Mouse (Mus musculus): ENCODE results near the gene Atp4a. TPM values are rescaled to one million over a fixed set of nuclear protein-coding genes. Genes with fewer than 3 reads are reported as not detected.

The Atp4a gene
- total and polyA plus RNA-seq, 2 experiments from 2014 or later = 4.2 to 5.3 TPM

GRCm38 (mm10) chr7:30717006-30717715 is 5.2 kb downstream of the Atp4a start:
- ATAC-seq (peak; percentile 96), DNase-seq (ENCODE audit: low spot score) (peak; percentile 86)
- no peak for TF ChIP-seq CTCF (IDR thresholded peaks at IDR 0.05; ENCODE audit: low read depth)
- WGBS = 2% methylated on average over 43 of the region's 43 CpGs
- no peaks in the 10 kb centered on the region for H3K36me3 ChIP-seq (ENCODE audit: insufficient read depth, low read length)
- H3K9ac ChIP-seq (replicated peaks; ENCODE audit: low read length) = 0 out of 2 replicates have a peak overlapping the region, but pooled peaks have one; percentile 24
- peak overlapping the region; percentile 63 for H3K4me2 ChIP-seq (ENCODE audit: low read depth, low read length)
- H3K27ac ChIP-seq = no peak overlapping the region
- H3K4me1 ChIP-seq (ENCODE audit: insufficient read depth, low read length) = peaks cover 12% of the 10 kb centered on the region; the same call in 1 of the 2 replicates
- peak overlapping the region; percentile 34 for H3K4me3 ChIP-seq (ENCODE audit: low read length)
- no peaks in the 10 kb centered on the region for H3K27me3 ChIP-seq (ENCODE audit: insufficient read depth, low read length)
- H3K9me3 ChIP-seq (ENCODE audit: low read length) = no peaks in the 10 kb centered on the region

DNA sequence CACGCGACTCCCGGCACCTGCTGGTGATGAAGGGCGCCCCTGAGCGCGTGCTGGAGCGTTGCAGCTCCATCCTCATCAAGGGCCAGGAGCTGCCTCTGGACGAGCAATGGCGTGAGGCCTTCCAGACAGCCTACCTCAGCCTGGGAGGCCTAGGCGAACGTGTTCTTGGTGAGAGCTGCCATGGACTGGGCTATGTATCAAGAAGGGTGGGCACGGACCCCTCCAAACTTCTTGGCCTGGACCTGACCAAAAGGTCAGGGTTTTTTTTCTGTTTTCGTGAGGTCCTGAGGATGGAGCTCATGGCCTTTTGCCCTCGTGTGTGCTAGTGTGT is 5.7 kb downstream of the Atp4a start:
- 7% methylated on average over 14 of the region's 14 CpGs for WGBS
- DNase-seq (ENCODE audit: low spot score) (no peak), ATAC-seq (no peak)
- Histone ChIP-seq H3K27me3 (ENCODE audit: insufficient read depth, low read length) (no peaks in the 10 kb centered on the region), H3K27ac (no peak overlapping the region), H3K36me3 (ENCODE audit: insufficient read depth, low read length) (no peaks in the 10 kb centered on the region), H3K9me3 (ENCODE audit: low read length) (no peaks in the 10 kb centered on the region), H3K4me3 (ENCODE audit: low read length) (peak overlapping the region; percentile 34), H3K9ac (replicated peaks; ENCODE audit: low read length) (0 out of 2 replicates have a peak overlapping the region, but pooled peaks have one; percentile 24), H3K4me2 (ENCODE audit: low read depth, low read length) (peak overlapping the region; percentile 63), H3K4me1 (ENCODE audit: insufficient read depth, low read length) (peaks cover 12% of the 10 kb centered on the region; the same call in 1 of the 2 replicates)
- peak; percentile 32; the same call in 1 of the 2 replicates for TF ChIP-seq CTCF (IDR thresholded peaks at IDR 0.05; ENCODE audit: low read depth)

- Histone ChIP-seq H3K9ac (replicated peaks; ENCODE audit: low read length) (no peak overlapping the region), H3K4me2 (ENCODE audit: low read depth, low read length) (no peak overlapping the region), H3K4me3 (ENCODE audit: low read length) (no peak overlapping the region), H3K27ac (no peak overlapping the region), H3K9me3 (ENCODE audit: low read length) (no peaks in the 10 kb centered on the region), H3K4me1 (ENCODE audit: insufficient read depth, low read length) (peaks cover 12% of the 10 kb centered on the region; the same call in 1 of the 2 replicates), H3K27me3 (ENCODE audit: insufficient read depth, low read length) (no peaks in the 10 kb centered on the region), H3K36me3 (ENCODE audit: insufficient read depth, low read length) (no peaks in the 10 kb centered on the region)
- no peak for DNase-seq (ENCODE audit: low spot score)
- no peak for ATAC-seq
- TF ChIP-seq CTCF (IDR thresholded peaks at IDR 0.05; ENCODE audit: low read depth) = no peak
- 92% methylated on average over 5 of the region's 5 CpGs for WGBS
These were observed 7.7 kb downstream of the Atp4a start for GRCm38 (mm10) chr7:30719669-30720068.

DNA sequence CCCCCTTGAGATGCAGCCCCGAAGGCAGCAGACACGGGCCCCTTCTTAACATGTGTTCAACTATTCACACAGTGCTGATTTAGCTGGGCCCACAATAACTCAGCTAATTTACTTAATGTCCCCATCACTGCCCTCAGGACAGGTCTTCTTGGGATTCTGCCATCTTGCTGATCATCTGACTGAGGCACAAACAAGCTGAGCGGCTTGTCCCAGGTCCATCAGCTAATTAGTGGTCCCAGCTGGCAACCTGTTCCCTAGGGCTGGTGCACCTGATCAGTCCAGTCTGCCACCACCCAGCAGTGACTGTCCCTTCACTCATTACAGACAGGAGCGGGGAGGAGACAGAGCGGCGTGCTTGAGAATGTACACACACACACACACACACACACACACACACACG is 9.3 kb downstream of the Atp4a start:
- H3K4me2 ChIP-seq (ENCODE audit: low read depth, low read length) = no peak overlapping the region
- DNase-seq (ENCODE audit: low spot score) (peak; percentile 56), ATAC-seq (no peak)
- H3K36me3 ChIP-seq (ENCODE audit: insufficient read depth, low read length) = no peaks in the 10 kb centered on the region
- peaks cover 12% of the 10 kb centered on the region; the same call in 1 of the 2 replicates for H3K4me1 ChIP-seq (ENCODE audit: insufficient read depth, low read length)
- no peak overlapping the region for H3K27ac ChIP-seq
- H3K27me3 ChIP-seq (ENCODE audit: insufficient read depth, low read length) = no peaks in the 10 kb centered on the region
- H3K9ac ChIP-seq (replicated peaks; ENCODE audit: low read length) = no peak overlapping the region
- no peak overlapping the region for H3K4me3 ChIP-seq (ENCODE audit: low read length)
- TF ChIP-seq CTCF (IDR thresholded peaks at IDR 0.05; ENCODE audit: low read depth) = no peak
- H3K9me3 ChIP-seq (ENCODE audit: low read length) = no peaks in the 10 kb centered on the region
- WGBS = 58% methylated on average over 7 of the region's 7 CpGs

DNA sequence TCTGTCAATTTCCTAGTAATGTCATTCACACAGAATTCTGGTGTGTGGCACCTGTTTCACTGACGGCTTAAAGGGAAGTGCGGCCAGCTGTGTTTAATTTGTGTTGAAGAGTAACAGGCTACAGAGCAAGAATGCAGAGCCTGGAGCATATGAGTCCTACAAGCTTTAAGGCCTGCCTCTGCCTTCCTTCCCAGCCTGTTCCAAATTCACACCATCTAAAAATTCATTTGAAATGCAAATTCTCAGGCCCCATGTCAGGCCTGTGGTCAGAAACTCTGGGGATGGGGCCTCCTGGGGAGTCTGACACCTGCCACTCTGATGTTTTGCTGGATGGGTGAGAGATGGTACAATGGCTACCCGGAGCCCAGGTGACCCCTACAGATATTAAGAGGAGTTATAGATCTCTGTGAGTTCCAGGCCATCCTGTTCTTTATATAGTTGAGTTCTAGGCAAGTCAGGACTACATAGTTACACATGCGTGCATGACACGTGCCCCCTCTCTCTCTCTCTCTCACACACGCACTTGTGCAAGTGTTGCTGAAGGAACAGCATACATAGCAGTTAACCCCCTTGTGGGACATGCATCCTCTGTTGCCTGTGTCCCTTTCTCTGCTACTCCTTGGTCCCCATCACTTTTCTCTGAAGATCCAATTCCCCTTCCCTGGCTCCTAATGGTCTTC is 11.4 kb downstream of the Atp4a start:
- WGBS = 67% methylated on average over 6 of the region's 6 CpGs
- Histone ChIP-seq H3K27ac (no peak overlapping the region), H3K27me3 (ENCODE audit: insufficient read depth, low read length) (no peaks in the 10 kb centered on the region), H3K9me3 (ENCODE audit: low read length) (no peaks in the 10 kb centered on the region), H3K4me2 (ENCODE audit: low read depth, low read length) (no peak overlapping the region), H3K36me3 (ENCODE audit: insufficient read depth, low read length) (peaks cover 9% of the 10 kb centered on the region), H3K4me1 (ENCODE audit: insufficient read depth, low read length) (peaks cover 4% of the 10 kb centered on the region; the same call in 1 of the 2 replicates), H3K9ac (replicated peaks; ENCODE audit: low read length) (no peak overlapping the region), H3K4me3 (ENCODE audit: low read length) (no peak overlapping the region)
- no peak for ATAC-seq
- no peak for DNase-seq (ENCODE audit: low spot score)
- no peak for TF ChIP-seq CTCF (IDR thresholded peaks at IDR 0.05; ENCODE audit: low read depth)

DNA sequence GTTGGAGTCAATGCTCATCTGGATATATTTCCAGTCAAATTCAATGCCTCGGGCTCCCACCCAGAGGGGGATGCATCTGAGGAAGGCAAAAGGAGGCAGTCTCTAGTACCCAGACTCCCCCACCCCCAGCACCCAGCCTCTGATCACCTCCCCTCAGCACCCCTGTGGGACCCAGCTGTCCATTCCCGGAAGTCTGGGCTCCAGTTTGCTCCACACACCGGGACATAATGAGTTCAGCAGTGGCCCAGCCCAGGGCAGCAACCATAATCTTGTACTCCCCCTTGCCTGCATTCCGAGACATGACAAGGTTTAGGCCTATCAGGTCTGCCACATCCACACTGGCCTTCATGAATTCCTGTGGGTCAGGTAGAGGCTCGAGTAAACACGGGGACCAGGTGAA is 16.2 kb downstream of the Atp4a start:
- peaks cover 18% of the 10 kb centered on the region for H3K36me3 ChIP-seq (ENCODE audit: insufficient read depth, low read length)
- H3K9me3 ChIP-seq (ENCODE audit: low read length) = no peaks in the 10 kb centered on the region
- no peaks in the 10 kb centered on the region for H3K27me3 ChIP-seq (ENCODE audit: insufficient read depth, low read length)
- TF ChIP-seq CTCF (IDR thresholded peaks at IDR 0.05; ENCODE audit: low read depth) = no peak
- ATAC-seq (no peak), DNase-seq (ENCODE audit: low spot score) (no peak)
- H3K9ac ChIP-seq (replicated peaks; ENCODE audit: low read length) = peak overlapping the region; percentile 82; the same call in 1 of the 2 replicates
- 88% methylated on average over 6 of the region's 6 CpGs for WGBS
- peak overlapping the region; percentile 83 for H3K4me2 ChIP-seq (ENCODE audit: low read depth, low read length)
- H3K4me1 ChIP-seq (ENCODE audit: insufficient read depth, low read length) = peaks cover 7% of the 10 kb centered on the region; the same call in 1 of the 2 replicates
- peak overlapping the region; percentile 72; the same call in 1 of the 2 replicates for H3K4me3 ChIP-seq (ENCODE audit: low read length)
- H3K27ac ChIP-seq = no peak overlapping the region

Data from hindbrain, postnatal 0 days (tissue).